In genomic region chr19:40499141-40499540, GRCm38 (mm10) we compare ENCODE assay signal across 8 mouse cellular contexts. TPM values are rescaled to one million over a fixed set of nuclear protein-coding genes. Genes with fewer than 3 reads are reported as not detected.
DNase-seq lines count a peak whose midpoint lies in the region; ATAC-seq and TF ChIP-seq lines count a peak whose summit lies in the region.
"Had no signal": no experiment of that assay in that cellular context is flagged by ENCODE, and none has a peak within 500 bp of the region (broad histone marks: within the 10 kb centered on the region; RNA-seq: fewer than 3 reads in every experiment).

No protein-coding gene starts in this region.

- H3K9ac ChIP-seq in intestine, postnatal 0 days (ENCODE audit: low read depth, low read length): no peak overlapping the region

- no peak overlapping the region for H3K4me3 ChIP-seq in left cerebral cortex, adult 2 months
- H3K4me3 ChIP-seq in brown adipose tissue, adult 24 weeks (ENCODE audit: insufficient read depth, low read depth, low read length): no peak overlapping the region
- no peak overlapping the region for H3K4me3 ChIP-seq in intestine, postnatal 0 days (ENCODE audit: low read depth, low read length)
- H3K4me3 ChIP-seq: erythroblast, embryonic 14.5 days had no signal

- no peaks in the 10 kb centered on the region for H3K36me3 ChIP-seq in intestine, postnatal 0 days (ENCODE audit: control insufficient read depth, insufficient read depth)

- 34% methylated on average over 8 of the region's 8 CpGs for WGBS in intestine, postnatal 0 days

- no peaks in the 10 kb centered on the region for H3K27me3 ChIP-seq in intestine, postnatal 0 days (replicated peaks; ENCODE audit: control insufficient read depth, insufficient read depth, low read length)

- peaks cover 54% of the 10 kb centered on the region for H3K4me1 ChIP-seq in brown adipose tissue, adult 24 weeks (ENCODE audit: control insufficient read depth, insufficient read depth, insufficient read length, low read length)
- peaks cover 22% of the 10 kb centered on the region for H3K4me1 ChIP-seq in intestine, postnatal 0 days (replicated peaks; ENCODE audit: control insufficient read depth, insufficient read depth, low read length)

- H3K9me3 ChIP-seq in intestine, postnatal 0 days (ENCODE audit: control insufficient read depth): no peaks in the 10 kb centered on the region

- H3K27ac ChIP-seq in left cerebral cortex, adult 2 months: peak overlapping the region; percentile 54; the same call in 1 of the 2 replicates
- H3K27ac ChIP-seq in brown adipose tissue, adult 24 weeks (replicated peaks; ENCODE audit: low read depth, low read length): peak overlapping the region; percentile 72
- peak overlapping the region; percentile 93 for H3K27ac ChIP-seq in intestine, postnatal 0 days (ENCODE audit: low read depth, low read length)

- no peak for TF ChIP-seq CTCF in left cerebral cortex, adult 2 months (IDR thresholded peaks at IDR 0.05)
- TF ChIP-seq CTCF in intestine, postnatal 0 days (IDR thresholded peaks at IDR 0.05; ENCODE audit: low read depth): no peak

- intact Hi-C loops in left cerebral cortex, adult 2 months (cut with DNase I): no loop called here

- DNase-seq in left cerebral cortex, adult 2 months (ENCODE audit: extremely low spot score in 1 of 2, low spot score in 2 of 2): peak; percentile 59 to 64
- DNase-seq in left cerebral cortex, adult 11 months (ENCODE audit: low spot score): no peak
- DNase-seq in CD4-positive helper T cell, adult 2 months (ENCODE audit: low read depth, low spot score): peak; percentile 20
- DNase-seq in embryo, embryonic 9.5 days (ENCODE audit: extremely low spot score): no peak
- no peak for DNase-seq in cerebellum, adult 18-20 months

- peak; percentile 66 for ATAC-seq in intestine, postnatal 0 days

- no peak overlapping the region for H3K4me2 ChIP-seq in intestine, postnatal 0 days (replicated peaks; ENCODE audit: low read depth)

RNA-seq across cellular contexts. Expression of gene Sorbs1, which starts 14.4 kb away (rescaled TPM):
- total RNA-seq in left cerebral cortex, adult 2 months (2021): 100 to 1,000 TPM; 160 to 161 TPM
- polyA plus RNA-seq in brown adipose tissue, adult 24 weeks (2012; ENCODE audit: insufficient read depth, insufficient read length, missing spikeins): 254 and 431 TPM in 2 replicates
- 73.8 and 86.2 TPM in 2 replicates for polyA plus RNA-seq in intestine, postnatal 0 days (2015; fragmentation: Nextera tagmentation; extraction: Ambion mirVana)

Comparison
In these comparisons a context has a peak if more than half of its experiments do, and no peak if none do; other contexts are left out.
1. DNase-seq: peak in left cerebral cortex, adult 2 months (2 of 2) and CD4-positive helper T cell, adult 2 months (single experiment); none in left cerebral cortex, adult 11 months (single experiment), embryo, embryonic 9.5 days (single experiment) and cerebellum, adult 18-20 months (0 of 2).
2. Peak in every context shown above with its lines, with median percentiles within 50 percentile points of each other: H3K27ac ChIP-seq.